Mouse (Mus musculus): ENCODE results near the gene Adad2. TPM values are rescaled to one million over a fixed set of nuclear protein-coding genes. Genes with fewer than 3 reads are reported as not detected.

The Adad2 gene
- polyA plus RNA-seq, 1 experiment from 2014 or later = not detected

DNA sequence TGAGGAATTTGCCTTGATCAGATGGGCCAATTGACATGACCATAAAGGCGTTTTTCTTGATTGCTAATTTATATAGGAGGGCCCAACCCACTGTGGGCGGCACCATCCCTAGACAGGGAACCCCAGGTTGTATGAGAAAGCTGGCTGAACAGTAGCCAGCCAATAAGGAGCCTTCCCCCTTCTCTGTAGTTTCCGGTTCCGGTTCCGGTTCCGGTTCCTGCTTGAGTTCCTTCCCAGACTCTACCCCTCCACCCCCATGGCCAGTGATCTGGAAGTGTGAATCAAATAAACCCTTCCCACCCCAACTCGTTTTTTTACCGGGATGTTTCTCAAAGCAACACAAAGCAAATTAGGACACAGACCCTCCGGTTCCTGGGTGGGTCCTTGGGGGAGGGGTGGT lies 19.7 kb downstream of the Adad2 start:
- no peaks in the 10 kb centered on the region for H3K9me3 ChIP-seq (ENCODE audit: control insufficient read depth, low read length)
- H3K4me1 ChIP-seq (replicated peaks; ENCODE audit: control insufficient read depth, insufficient read depth, low read length) = peaks cover 2% of the 10 kb centered on the region; the same call in 1 of the 2 replicates
- H3K27ac ChIP-seq (ENCODE audit: low read length) = no peak overlapping the region
- no peaks in the 10 kb centered on the region for H3K36me3 ChIP-seq (ENCODE audit: control insufficient read depth, insufficient read depth)
- 81% methylated on average over 9 of the region's 9 CpGs for WGBS
- no peak overlapping the region for H3K4me2 ChIP-seq (ENCODE audit: low read length)
- no peaks in the 10 kb centered on the region for H3K27me3 ChIP-seq (replicated peaks; ENCODE audit: control insufficient read depth, insufficient read depth, low read length)
- ATAC-seq = no peak
- no peak overlapping the region for H3K4me3 ChIP-seq (replicated peaks; ENCODE audit: low read length)
- H3K9ac ChIP-seq (replicated peaks; ENCODE audit: low read depth, low read length) = no peak overlapping the region

DNA sequence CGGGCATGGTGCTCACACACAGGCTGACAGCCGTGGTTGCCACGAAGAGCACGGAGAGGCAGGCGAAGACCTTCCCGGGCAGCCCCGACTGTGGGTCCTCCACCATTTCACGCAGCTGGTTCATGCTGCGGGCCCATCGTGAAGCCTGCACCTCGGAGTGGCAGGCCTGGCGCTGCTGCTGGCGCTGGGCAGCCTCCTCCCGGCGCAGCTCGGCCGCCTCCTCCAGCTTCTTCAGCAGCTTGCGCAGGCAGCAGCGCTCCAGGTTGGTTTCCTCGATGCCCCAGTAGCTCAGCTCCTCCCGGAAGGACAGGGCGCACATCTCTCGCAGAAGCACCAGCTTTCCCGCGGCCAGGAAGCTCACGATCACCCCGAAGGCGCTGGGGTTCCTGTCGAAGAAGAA lies 20.4 kb downstream of the Adad2 start:
- Histone ChIP-seq H3K27me3 (replicated peaks; ENCODE audit: control insufficient read depth, insufficient read depth, low read length) (no peaks in the 10 kb centered on the region), H3K9me3 (ENCODE audit: control insufficient read depth, low read length) (no peaks in the 10 kb centered on the region), H3K9ac (replicated peaks; ENCODE audit: low read depth, low read length) (no peak overlapping the region), H3K36me3 (ENCODE audit: control insufficient read depth, insufficient read depth) (no peaks in the 10 kb centered on the region), H3K4me1 (replicated peaks; ENCODE audit: control insufficient read depth, insufficient read depth, low read length) (peaks cover 2% of the 10 kb centered on the region), H3K27ac (ENCODE audit: low read length) (no peak overlapping the region), H3K4me3 (replicated peaks; ENCODE audit: low read length) (no peak overlapping the region), H3K4me2 (ENCODE audit: low read length) (no peak overlapping the region)
- no peak for ATAC-seq
- 53% methylated on average over 29 of the region's 29 CpGs for WGBS

DNA sequence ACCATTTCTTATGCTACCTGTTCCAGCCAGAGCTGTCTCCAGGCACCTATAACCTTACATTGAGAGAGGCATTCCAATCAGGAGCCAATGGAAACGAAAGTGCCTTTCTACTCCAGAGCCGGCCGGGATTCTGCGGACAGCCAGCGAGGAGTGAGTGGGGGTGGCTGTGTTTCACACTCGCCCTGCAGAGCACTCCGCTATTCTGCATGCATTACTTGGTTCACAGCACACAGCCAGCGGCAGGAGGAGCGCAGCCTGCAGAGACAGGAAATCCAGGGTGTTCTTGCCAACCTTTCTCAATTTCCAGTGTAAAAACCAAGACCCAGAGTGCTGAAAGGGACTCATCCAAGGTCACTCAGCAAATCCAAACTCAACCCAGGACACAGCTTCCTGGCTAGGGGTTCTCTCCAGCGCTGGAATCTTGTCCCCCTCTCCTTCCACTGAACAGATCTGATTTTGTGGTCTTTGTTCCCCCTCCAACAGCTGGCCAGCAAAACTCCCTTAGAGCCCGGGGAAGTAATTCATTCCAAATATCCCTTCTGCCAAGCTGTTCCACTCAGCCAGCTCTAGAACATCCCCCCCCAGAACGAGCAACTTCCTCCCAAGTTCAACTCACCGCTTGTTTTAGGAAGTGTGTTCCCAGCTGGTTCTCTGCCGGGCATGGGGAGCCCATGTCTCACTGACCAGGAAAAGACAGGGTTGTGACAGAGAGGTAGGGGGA lies 22.2 kb downstream of the Adad2 start:
- no peak overlapping the region for H3K9ac ChIP-seq (replicated peaks; ENCODE audit: low read depth, low read length)
- no peak overlapping the region for H3K4me2 ChIP-seq (ENCODE audit: low read length)
- H3K27me3 ChIP-seq (replicated peaks; ENCODE audit: control insufficient read depth, insufficient read depth, low read length) = no peaks in the 10 kb centered on the region
- peaks cover 2% of the 10 kb centered on the region for H3K4me1 ChIP-seq (replicated peaks; ENCODE audit: control insufficient read depth, insufficient read depth, low read length)
- ATAC-seq = no peak
- H3K9me3 ChIP-seq (ENCODE audit: control insufficient read depth, low read length) = no peaks in the 10 kb centered on the region
- no peaks in the 10 kb centered on the region for H3K36me3 ChIP-seq (ENCODE audit: control insufficient read depth, insufficient read depth)
- H3K27ac ChIP-seq (ENCODE audit: low read length) = no peak overlapping the region
- H3K4me3 ChIP-seq (replicated peaks; ENCODE audit: low read length) = no peak overlapping the region
- 21% methylated on average over 14 of the region's 14 CpGs for WGBS

DNA sequence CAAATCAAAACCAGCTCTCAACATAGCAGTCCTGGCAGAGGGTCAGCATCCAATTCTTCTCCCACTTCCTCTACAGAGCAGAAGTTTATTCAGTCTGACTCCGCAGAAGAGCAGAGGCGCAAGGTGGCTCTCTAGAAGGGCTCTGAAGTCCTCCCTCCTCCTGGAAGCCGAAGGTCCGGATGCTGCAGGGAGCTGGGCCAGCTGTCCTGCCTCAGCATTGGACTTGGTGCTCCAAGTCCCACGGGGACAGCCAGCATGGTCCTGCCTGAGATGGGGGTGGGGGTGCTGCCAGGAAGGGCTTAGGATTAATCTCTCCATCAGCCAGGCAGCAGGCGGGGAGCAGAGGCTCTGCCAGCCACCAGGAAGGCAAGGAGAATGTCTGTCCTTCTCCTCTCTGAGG lies 22.8 kb downstream of the Adad2 start, which contains the start of gene Kcng4:
Kcng4 (minus strand) TSS at position 303 of the 400 bp plus-strand sequence.
- H3K9me3 ChIP-seq (ENCODE audit: control insufficient read depth, low read length) = no peaks in the 10 kb centered on the region
- H3K4me3 ChIP-seq (replicated peaks; ENCODE audit: low read length) = no peak within 1 kb of the TSS
- H3K27ac ChIP-seq (ENCODE audit: low read length) = no peak within 1 kb of the TSS
- H3K27me3 ChIP-seq (replicated peaks; ENCODE audit: control insufficient read depth, insufficient read depth, low read length) = no peaks in the 10 kb centered on the region
- H3K36me3 ChIP-seq (ENCODE audit: control insufficient read depth, insufficient read depth) = no peaks in the 10 kb centered on the region
- no peak within 1 kb of the TSS for H3K9ac ChIP-seq (replicated peaks; ENCODE audit: low read depth, low read length)
- no peak for ATAC-seq
- no peak within 1 kb of the TSS for H3K4me2 ChIP-seq (ENCODE audit: low read length)
- peaks cover 2% of the 10 kb centered on the region for H3K4me1 ChIP-seq (replicated peaks; ENCODE audit: control insufficient read depth, insufficient read depth, low read length)
- WGBS = 44% methylated on average over 6 of the region's 6 CpGs

DNA sequence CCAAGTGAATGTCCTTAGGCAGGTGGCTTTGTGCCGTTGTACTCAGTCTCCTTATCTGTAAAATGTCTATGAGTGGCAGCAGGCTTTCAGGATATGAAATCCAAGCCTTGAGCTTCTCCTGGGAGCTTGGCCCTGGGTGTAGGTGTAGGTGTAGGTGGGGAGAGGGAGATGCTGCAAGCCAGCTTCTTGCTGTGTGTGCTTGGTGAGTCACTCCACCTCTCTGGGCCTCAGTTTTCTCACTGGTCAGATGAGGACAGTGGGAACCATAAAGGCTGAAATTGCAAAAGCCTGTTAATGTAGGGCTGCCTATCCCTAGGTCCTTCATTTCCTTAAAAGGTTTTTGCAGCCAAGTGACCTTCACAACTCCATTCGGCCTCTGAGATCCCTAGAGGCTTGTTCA lies 23.4 kb downstream of the Adad2 start:
- ATAC-seq = no peak
- H3K27ac ChIP-seq (ENCODE audit: low read length) = no peak overlapping the region
- no peak overlapping the region for H3K4me3 ChIP-seq (replicated peaks; ENCODE audit: low read length)
- H3K4me2 ChIP-seq (ENCODE audit: low read length) = no peak overlapping the region
- H3K9me3 ChIP-seq (ENCODE audit: control insufficient read depth, low read length) = no peaks in the 10 kb centered on the region
- H3K9ac ChIP-seq (replicated peaks; ENCODE audit: low read depth, low read length) = no peak overlapping the region
- peaks cover 2% of the 10 kb centered on the region for H3K4me1 ChIP-seq (replicated peaks; ENCODE audit: control insufficient read depth, insufficient read depth, low read length)
- H3K36me3 ChIP-seq (ENCODE audit: control insufficient read depth, insufficient read depth) = no peaks in the 10 kb centered on the region
- no peaks in the 10 kb centered on the region for H3K27me3 ChIP-seq (replicated peaks; ENCODE audit: control insufficient read depth, insufficient read depth, low read length)
- 46% methylated on average over 2 of the region's 2 CpGs for WGBS

DNA sequence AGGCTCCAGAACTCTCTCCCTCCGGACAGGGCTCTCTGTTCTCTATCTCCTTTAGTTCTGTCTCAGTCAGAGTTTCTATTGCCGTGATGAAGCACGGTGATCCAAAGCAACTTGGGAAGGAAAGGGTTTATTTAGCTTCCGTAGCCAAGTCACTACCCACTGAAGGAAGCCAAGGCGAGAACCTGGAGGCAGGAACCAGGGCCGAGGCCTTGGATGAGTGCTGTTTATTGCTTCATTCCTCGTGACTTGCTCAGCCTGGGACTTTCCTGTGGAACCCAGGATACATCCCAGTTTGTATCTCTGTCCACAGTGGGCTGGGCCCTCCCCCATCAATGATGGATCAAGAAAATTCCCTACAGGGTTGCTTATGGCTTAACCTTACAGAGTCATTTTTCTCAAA lies 24.2 kb downstream of the Adad2 start:
- no peaks in the 10 kb centered on the region for H3K9me3 ChIP-seq (ENCODE audit: control insufficient read depth, low read length)
- H3K9ac ChIP-seq (replicated peaks; ENCODE audit: low read depth, low read length) = no peak overlapping the region
- no peak overlapping the region for H3K4me3 ChIP-seq (replicated peaks; ENCODE audit: low read length)
- H3K36me3 ChIP-seq (ENCODE audit: control insufficient read depth, insufficient read depth) = no peaks in the 10 kb centered on the region
- no peaks in the 10 kb centered on the region for H3K27me3 ChIP-seq (replicated peaks; ENCODE audit: control insufficient read depth, insufficient read depth, low read length)
- peaks cover 2% of the 10 kb centered on the region for H3K4me1 ChIP-seq (replicated peaks; ENCODE audit: control insufficient read depth, insufficient read depth, low read length)
- ATAC-seq = no peak
- H3K27ac ChIP-seq (ENCODE audit: low read length) = no peak overlapping the region
- no peak overlapping the region for H3K4me2 ChIP-seq (ENCODE audit: low read length)
- WGBS = 60% methylated on average over 7 of the region's 7 CpGs

DNA sequence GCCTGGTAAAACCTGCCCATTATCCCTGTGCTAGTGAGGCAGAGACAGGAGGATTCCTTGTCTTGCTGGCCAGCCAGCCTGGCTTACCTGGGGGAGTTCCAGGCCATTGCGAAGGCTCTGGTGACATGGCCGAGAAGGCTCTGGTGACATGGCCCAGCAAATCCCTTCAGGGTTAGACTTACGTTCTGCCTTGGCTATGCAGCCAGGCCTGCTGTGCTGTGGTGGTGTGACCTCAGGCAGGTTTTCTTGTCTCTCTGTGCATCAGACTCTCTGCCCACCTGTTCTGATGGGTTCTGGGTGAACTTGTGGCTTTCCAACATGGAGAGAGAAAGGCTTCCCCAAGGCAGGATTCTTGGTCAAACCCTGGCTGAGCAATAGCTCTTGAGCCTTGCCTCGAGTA lies 24.8 kb downstream of the Adad2 start:
- Histone ChIP-seq H3K27me3 (replicated peaks; ENCODE audit: control insufficient read depth, insufficient read depth, low read length) (no peaks in the 10 kb centered on the region), H3K4me2 (ENCODE audit: low read length) (no peak overlapping the region), H3K36me3 (ENCODE audit: control insufficient read depth, insufficient read depth) (no peaks in the 10 kb centered on the region), H3K9me3 (ENCODE audit: control insufficient read depth, low read length) (no peaks in the 10 kb centered on the region), H3K4me1 (replicated peaks; ENCODE audit: control insufficient read depth, insufficient read depth, low read length) (peaks cover 2% of the 10 kb centered on the region), H3K4me3 (replicated peaks; ENCODE audit: low read length) (no peak overlapping the region), H3K27ac (ENCODE audit: low read length) (no peak overlapping the region), H3K9ac (replicated peaks; ENCODE audit: low read depth, low read length) (no peak overlapping the region)
- ATAC-seq = no peak
- WGBS = 82% methylated on average over 4 of the region's 4 CpGs

DNA sequence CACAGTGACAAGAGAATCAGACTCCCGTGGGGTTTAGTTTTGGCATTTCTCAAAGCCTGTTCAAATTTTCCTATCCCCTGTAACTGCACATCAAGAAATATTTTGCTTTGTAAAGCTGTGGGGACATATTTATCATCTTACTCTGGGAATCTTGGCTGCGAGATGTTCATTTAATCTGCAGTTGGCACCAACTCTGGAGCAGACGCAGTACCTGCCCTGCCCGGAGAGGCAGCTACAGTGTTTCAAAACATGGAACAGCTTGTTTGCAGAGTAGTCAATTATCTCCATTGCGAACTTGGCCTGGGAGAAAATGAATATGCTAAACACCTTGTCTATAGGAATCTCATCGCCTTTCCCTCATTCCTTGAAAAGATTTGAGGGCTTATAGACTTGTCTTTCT lies 25.7 kb downstream of the Adad2 start:
- peaks cover 2% of the 10 kb centered on the region for H3K4me1 ChIP-seq (replicated peaks; ENCODE audit: control insufficient read depth, insufficient read depth, low read length)
- H3K9me3 ChIP-seq (ENCODE audit: control insufficient read depth, low read length) = no peaks in the 10 kb centered on the region
- no peak overlapping the region for H3K27ac ChIP-seq (ENCODE audit: low read length)
- no peak overlapping the region for H3K9ac ChIP-seq (replicated peaks; ENCODE audit: low read depth, low read length)
- H3K4me3 ChIP-seq (replicated peaks; ENCODE audit: low read length) = no peak overlapping the region
- WGBS = 42% methylated on average over 6 of the region's 6 CpGs
- no peak for ATAC-seq
- no peak overlapping the region for H3K4me2 ChIP-seq (ENCODE audit: low read length)
- H3K27me3 ChIP-seq (replicated peaks; ENCODE audit: control insufficient read depth, insufficient read depth, low read length) = no peaks in the 10 kb centered on the region
- no peaks in the 10 kb centered on the region for H3K36me3 ChIP-seq (ENCODE audit: control insufficient read depth, insufficient read depth)

DNA sequence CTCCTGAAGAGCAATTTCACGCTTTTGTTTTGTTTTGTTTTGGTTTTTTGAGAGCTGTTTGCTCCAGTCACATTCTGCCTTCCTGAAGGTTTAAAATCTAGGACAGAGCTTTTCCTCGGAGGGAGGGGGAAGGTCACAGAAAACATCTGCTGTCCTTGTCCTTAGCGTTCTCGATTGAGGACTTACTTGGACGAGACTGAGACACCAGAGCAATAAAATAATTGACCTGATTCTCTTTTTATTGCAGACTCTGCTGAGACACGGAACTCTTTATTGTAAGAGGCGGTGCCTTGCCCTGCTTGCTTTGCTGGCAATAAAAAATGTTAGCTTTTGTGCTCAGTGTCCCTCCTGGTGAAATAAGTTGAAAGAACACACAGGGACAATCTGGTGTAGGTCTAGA lies 27.3 kb downstream of the Adad2 start:
- H3K27ac ChIP-seq (ENCODE audit: low read length) = no peak overlapping the region

DNA sequence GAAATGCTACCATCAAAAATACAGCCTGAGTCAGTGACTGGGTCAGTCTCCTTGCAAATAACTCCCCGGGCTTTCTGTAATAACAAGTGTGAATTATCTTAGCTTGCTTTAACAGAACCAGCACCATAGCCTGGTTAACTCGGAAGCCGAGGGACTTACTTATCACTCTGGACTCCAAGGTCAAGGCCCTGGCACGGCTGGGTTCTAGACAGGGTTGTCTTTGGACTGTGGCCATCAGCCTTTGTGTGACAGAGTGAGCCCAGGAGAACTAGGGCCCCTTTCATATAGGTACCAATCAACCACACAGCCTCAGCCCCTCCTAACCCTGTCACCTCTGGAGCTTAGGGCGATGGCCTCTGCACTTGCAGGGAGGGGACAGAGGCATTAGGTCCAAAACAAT lies 28.5 kb downstream of the Adad2 start:
- ATAC-seq = no peak
- Histone ChIP-seq H3K27me3 (replicated peaks; ENCODE audit: control insufficient read depth, insufficient read depth, low read length) (no peaks in the 10 kb centered on the region), H3K9ac (replicated peaks; ENCODE audit: low read depth, low read length) (no peak overlapping the region), H3K27ac (ENCODE audit: low read length) (no peak overlapping the region), H3K4me1 (replicated peaks; ENCODE audit: control insufficient read depth, insufficient read depth, low read length) (no peaks in the 10 kb centered on the region; the same call in 1 of the 2 replicates), H3K4me2 (ENCODE audit: low read length) (no peak overlapping the region), H3K36me3 (ENCODE audit: control insufficient read depth, insufficient read depth) (no peaks in the 10 kb centered on the region), H3K4me3 (replicated peaks; ENCODE audit: low read length) (no peak overlapping the region), H3K9me3 (ENCODE audit: control insufficient read depth, low read length) (no peaks in the 10 kb centered on the region)
- 83% methylated on average over 5 of the region's 5 CpGs for WGBS

More for the DNA sequence above, 27.3 kb downstream of the Adad2 start:
- Histone ChIP-seq H3K9me3 (ENCODE audit: control insufficient read depth, low read length) (no peaks in the 10 kb centered on the region), H3K9ac (replicated peaks; ENCODE audit: low read depth, low read length) (no peak overlapping the region), H3K4me1 (replicated peaks; ENCODE audit: control insufficient read depth, insufficient read depth, low read length) (no peaks in the 10 kb centered on the region; the same call in 1 of the 2 replicates), H3K36me3 (ENCODE audit: control insufficient read depth, insufficient read depth) (no peaks in the 10 kb centered on the region), H3K4me2 (ENCODE audit: low read length) (no peak overlapping the region), H3K27me3 (replicated peaks; ENCODE audit: control insufficient read depth, insufficient read depth, low read length) (no peaks in the 10 kb centered on the region), H3K4me3 (replicated peaks; ENCODE audit: low read length) (no peak overlapping the region)
- 69% methylated on average over 7 of the region's 7 CpGs for WGBS
- no peak for ATAC-seq

All from forebrain, embryonic 16.5 days (tissue).